Mouse (Mus musculus): ENCODE measurements at regions not wholly inside any gene's neighbourhood (a gene's known extent, or its start where the extent isn't known, plus 50 kb on each side); places are given as distances from the start of the nearest gene placed in this dataset.

DNA sequence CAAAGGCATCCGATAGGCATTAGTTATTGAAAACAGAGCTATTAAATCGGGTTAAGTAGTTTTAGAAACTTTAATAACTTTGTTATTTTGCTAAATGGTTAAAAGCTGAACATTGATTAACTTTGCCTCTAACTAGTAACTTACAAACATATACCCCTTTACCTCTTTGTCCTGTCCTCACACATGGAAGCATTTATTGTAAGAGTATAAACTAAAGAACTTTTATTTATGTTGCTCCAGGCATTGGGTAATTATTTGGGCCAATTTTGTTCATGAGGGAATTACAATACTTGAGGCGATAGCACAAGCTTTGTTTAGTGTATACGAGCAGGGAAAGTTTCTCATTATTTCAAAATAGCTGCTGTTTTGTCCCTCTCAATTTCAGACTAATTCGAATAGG lies 328.4 kb upstream of the Gm9008 start:
- Histone ChIP-seq H3K9me3 (ENCODE audit: control insufficient read depth, low read length) (no peaks in the 10 kb centered on the region), H3K4me2 (replicated peaks) (no peak overlapping the region), H3K4me3 (replicated peaks; ENCODE audit: low read length) (no peak overlapping the region), H3K4me1 (replicated peaks; ENCODE audit: control insufficient read depth, insufficient read depth, low read length) (no peaks in the 10 kb centered on the region), H3K27me3 (ENCODE audit: control insufficient read depth, insufficient read depth, low read length) (no peaks in the 10 kb centered on the region), H3K27ac (no peak overlapping the region), H3K9ac (no peak overlapping the region), H3K36me3 (replicated peaks; ENCODE audit: control insufficient read depth, insufficient read depth) (no peaks in the 10 kb centered on the region)
- ATAC-seq (ENCODE audit: low FRiP score) (no peak), DNase-seq (ENCODE audit: low spot score) (no peak)
- WGBS = 89% methylated on average over 5 of the region's 5 CpGs

DNA sequence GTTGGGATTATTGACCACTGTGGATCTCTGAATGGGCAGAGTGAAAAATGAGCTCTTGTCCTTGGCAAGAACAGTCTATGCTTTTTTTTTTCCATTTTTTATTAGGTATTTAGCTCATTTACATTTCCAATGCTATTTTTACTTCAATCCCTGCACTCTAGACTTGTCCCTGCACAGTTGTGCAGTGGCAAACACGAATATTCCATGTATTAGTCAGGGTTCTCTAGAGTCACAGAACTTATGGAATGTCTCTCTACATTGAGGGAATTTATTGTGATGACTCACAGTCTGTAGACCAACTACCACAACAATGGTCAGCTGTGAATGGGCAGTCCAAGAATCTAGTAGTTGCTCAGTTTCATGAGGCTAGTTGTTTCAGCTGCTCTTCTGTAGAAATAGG lies 305.4 kb upstream of the Gm9008 start:
- H3K9ac ChIP-seq = no peak overlapping the region
- DNase-seq (ENCODE audit: low spot score) (no peak), ATAC-seq (ENCODE audit: low FRiP score) (no peak)
- 58% methylated on average over 1 of the region's 1 CpGs for WGBS
- H3K4me2 ChIP-seq (replicated peaks) = no peak overlapping the region
- no peak overlapping the region for H3K27ac ChIP-seq
- H3K4me1 ChIP-seq (replicated peaks; ENCODE audit: control insufficient read depth, insufficient read depth, low read length) = no peaks in the 10 kb centered on the region
- 0 out of 2 replicates have a peak, but pooled peaks cover 4% of the 10 kb centered on the region for H3K9me3 ChIP-seq (ENCODE audit: control insufficient read depth, low read length)
- no peaks in the 10 kb centered on the region for H3K36me3 ChIP-seq (replicated peaks; ENCODE audit: control insufficient read depth, insufficient read depth)
- H3K4me3 ChIP-seq (replicated peaks; ENCODE audit: low read length) = no peak overlapping the region
- no peaks in the 10 kb centered on the region for H3K27me3 ChIP-seq (ENCODE audit: control insufficient read depth, insufficient read depth, low read length)

DNA sequence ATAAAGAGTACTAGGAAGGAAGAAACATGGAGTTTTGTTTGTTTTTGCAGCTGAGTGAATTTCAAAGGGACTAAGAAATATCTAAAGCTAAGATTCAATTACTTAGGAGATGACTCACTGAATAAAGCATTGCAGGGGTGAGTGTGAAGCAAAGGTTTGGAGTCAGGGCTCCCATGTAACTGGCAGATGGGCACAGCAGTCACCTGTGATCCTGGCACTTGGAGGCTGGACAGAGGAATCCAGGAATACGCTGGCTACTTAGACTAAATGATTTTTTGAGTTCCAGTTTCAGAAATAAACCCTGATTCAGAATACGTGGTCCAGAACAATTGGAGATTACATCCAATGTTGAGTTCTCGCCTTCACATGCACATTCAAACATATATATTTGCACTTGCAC lies 282.6 kb upstream of the Gm9008 start:
- 93% methylated on average over 3 of the region's 3 CpGs for WGBS
- no peak overlapping the region for H3K9ac ChIP-seq
- ATAC-seq (ENCODE audit: low FRiP score) (no peak), DNase-seq (ENCODE audit: low spot score) (no peak)
- H3K4me1 ChIP-seq (replicated peaks; ENCODE audit: control insufficient read depth, insufficient read depth, low read length) = no peaks in the 10 kb centered on the region
- no peak overlapping the region for H3K4me2 ChIP-seq (replicated peaks)
- H3K27ac ChIP-seq = no peak overlapping the region
- no peaks in the 10 kb centered on the region for H3K27me3 ChIP-seq (ENCODE audit: control insufficient read depth, insufficient read depth, low read length)
- no peak overlapping the region for H3K4me3 ChIP-seq (replicated peaks; ENCODE audit: low read length)
- H3K9me3 ChIP-seq (ENCODE audit: control insufficient read depth, low read length) = no peaks in the 10 kb centered on the region
- no peaks in the 10 kb centered on the region for H3K36me3 ChIP-seq (replicated peaks; ENCODE audit: control insufficient read depth, insufficient read depth)

DNA sequence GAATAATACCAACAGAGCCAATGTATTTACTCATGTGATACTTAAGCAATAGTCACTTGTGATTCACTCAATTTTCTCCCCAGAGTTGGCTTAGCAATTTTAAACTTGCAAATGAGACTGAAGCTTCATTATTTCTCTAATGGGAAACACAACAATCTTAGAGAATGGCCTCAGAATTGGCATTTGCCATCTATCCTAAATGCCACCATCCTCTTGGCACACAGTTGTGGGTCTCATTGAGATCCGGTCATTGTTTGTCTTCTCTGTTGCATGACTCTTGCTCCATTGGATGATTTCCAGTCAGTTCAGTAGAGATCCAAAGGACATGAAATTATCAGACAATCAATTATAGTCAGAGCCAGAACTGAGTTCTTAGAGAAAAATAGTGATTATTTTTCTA lies 280.6 kb upstream of the Gm9008 start:
- ATAC-seq (ENCODE audit: low FRiP score) = no peak
- 82% methylated on average over 1 of the region's 1 CpGs for WGBS

DNA sequence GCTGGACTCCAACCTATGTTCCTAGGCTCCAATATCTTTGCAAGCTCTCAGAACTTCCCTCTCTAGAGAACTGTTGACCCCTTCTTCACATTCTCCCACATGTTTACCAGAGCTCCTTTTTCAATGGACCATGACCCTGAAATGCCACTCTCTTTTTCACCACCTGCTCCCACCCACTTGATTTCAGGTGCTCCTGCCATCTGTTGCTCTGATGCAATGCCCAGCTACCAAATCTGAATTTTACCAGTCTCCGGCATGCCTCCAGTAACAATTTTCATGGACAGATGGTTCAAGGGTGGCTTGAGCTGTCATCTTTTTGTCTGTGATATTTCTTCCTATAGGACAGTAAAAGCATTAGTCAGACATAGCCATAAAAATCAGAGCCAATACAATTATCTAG lies 279.5 kb upstream of the Gm9008 start:
- DNase-seq (ENCODE audit: low spot score) = no peak
- H3K9me3 ChIP-seq (ENCODE audit: control insufficient read depth, low read length) = no peaks in the 10 kb centered on the region
- no peak for ATAC-seq (ENCODE audit: low FRiP score)
- H3K27ac ChIP-seq = no peak overlapping the region
- no peaks in the 10 kb centered on the region for H3K4me1 ChIP-seq (replicated peaks; ENCODE audit: control insufficient read depth, insufficient read depth, low read length)
- no peak overlapping the region for H3K4me2 ChIP-seq (replicated peaks)
- no peak overlapping the region for H3K4me3 ChIP-seq (replicated peaks; ENCODE audit: low read length)
- 97% methylated on average over 1 of the region's 1 CpGs for WGBS
- H3K27me3 ChIP-seq (ENCODE audit: control insufficient read depth, insufficient read depth, low read length) = no peaks in the 10 kb centered on the region
- H3K9ac ChIP-seq = no peak overlapping the region
- no peaks in the 10 kb centered on the region for H3K36me3 ChIP-seq (replicated peaks; ENCODE audit: control insufficient read depth, insufficient read depth)

More for the DNA sequence above, 280.6 kb upstream of the Gm9008 start:
- no peak overlapping the region for H3K4me2 ChIP-seq (replicated peaks)
- no peak overlapping the region for H3K9ac ChIP-seq
- no peaks in the 10 kb centered on the region for H3K9me3 ChIP-seq (ENCODE audit: control insufficient read depth, low read length)
- no peak overlapping the region for H3K27ac ChIP-seq
- no peaks in the 10 kb centered on the region for H3K36me3 ChIP-seq (replicated peaks; ENCODE audit: control insufficient read depth, insufficient read depth)
- no peak overlapping the region for H3K4me3 ChIP-seq (replicated peaks; ENCODE audit: low read length)
- H3K4me1 ChIP-seq (replicated peaks; ENCODE audit: control insufficient read depth, insufficient read depth, low read length) = no peaks in the 10 kb centered on the region
- DNase-seq (ENCODE audit: low spot score) = no peak
- H3K27me3 ChIP-seq (ENCODE audit: control insufficient read depth, insufficient read depth, low read length) = no peaks in the 10 kb centered on the region

DNA sequence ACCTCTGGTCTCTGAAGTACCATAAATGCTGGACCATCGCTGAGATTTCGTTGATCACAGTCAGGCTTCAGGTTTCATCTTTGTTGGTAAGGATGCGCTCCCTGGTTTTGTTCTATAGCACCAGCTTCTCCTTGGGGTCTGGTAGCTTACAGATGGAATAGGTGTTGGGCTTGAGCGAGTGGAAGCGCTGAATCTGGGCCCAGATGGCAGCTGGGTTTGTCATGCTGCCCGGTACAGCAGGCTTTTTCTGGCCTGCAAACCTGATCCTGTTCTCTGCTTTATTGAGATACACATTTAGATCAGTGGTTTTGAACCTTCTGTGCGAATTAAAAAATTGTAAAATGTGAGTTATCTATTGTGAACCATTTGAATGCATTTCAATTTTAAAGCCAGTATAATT lies 266.3 kb upstream of the Gm9008 start:
- 95% methylated on average over 7 of the region's 7 CpGs for WGBS
- no peak overlapping the region for H3K4me3 ChIP-seq (replicated peaks; ENCODE audit: low read length)
- H3K9ac ChIP-seq = no peak overlapping the region
- DNase-seq (ENCODE audit: low spot score) (no peak), ATAC-seq (ENCODE audit: low FRiP score) (no peak)
- no peaks in the 10 kb centered on the region for H3K36me3 ChIP-seq (replicated peaks; ENCODE audit: control insufficient read depth, insufficient read depth)
- H3K4me1 ChIP-seq (replicated peaks; ENCODE audit: control insufficient read depth, insufficient read depth, low read length) = no peaks in the 10 kb centered on the region
- no peaks in the 10 kb centered on the region for H3K9me3 ChIP-seq (ENCODE audit: control insufficient read depth, low read length)
- H3K27ac ChIP-seq = no peak overlapping the region
- no peak overlapping the region for H3K4me2 ChIP-seq (replicated peaks)
- no peaks in the 10 kb centered on the region for H3K27me3 ChIP-seq (ENCODE audit: control insufficient read depth, insufficient read depth, low read length)

DNA sequence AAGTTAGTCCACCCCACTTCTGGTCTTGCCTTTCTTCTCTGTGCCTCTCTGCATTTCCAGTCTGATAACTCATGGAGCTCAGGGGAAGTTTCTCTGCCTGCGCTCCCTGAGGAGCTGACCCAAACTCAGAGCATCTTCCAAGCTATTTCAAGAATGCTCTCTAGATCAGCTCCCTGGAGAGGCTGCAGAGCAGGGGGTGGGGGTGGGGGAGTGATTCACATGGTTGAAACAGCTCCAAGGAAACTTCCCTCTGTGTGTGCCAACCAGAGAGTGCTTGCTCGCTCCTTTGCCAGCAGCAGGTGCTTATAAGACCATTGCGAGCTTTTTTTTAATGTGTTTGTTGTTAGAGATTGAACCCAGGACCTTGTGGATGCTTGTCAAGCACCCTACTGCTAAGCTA lies 257.3 kb upstream of the Gm9008 start:
- Histone ChIP-seq H3K4me3 (replicated peaks; ENCODE audit: low read length) (no peak overlapping the region), H3K27ac (no peak overlapping the region), H3K36me3 (replicated peaks; ENCODE audit: control insufficient read depth, insufficient read depth) (no peaks in the 10 kb centered on the region), H3K9me3 (ENCODE audit: control insufficient read depth, low read length) (no peaks in the 10 kb centered on the region), H3K4me2 (replicated peaks) (no peak overlapping the region), H3K27me3 (ENCODE audit: control insufficient read depth, insufficient read depth, low read length) (no peaks in the 10 kb centered on the region), H3K4me1 (replicated peaks; ENCODE audit: control insufficient read depth, insufficient read depth, low read length) (no peaks in the 10 kb centered on the region), H3K9ac (no peak overlapping the region)
- 44% methylated on average over 3 of the region's 3 CpGs for WGBS
- DNase-seq (ENCODE audit: low spot score) = no peak
- peak; percentile 43; the same call in 1 of the 2 replicates for ATAC-seq (ENCODE audit: low FRiP score)
